Mouse (Mus musculus): ENCODE results near the gene Foxp2.

Foxp2 gene

DNA sequence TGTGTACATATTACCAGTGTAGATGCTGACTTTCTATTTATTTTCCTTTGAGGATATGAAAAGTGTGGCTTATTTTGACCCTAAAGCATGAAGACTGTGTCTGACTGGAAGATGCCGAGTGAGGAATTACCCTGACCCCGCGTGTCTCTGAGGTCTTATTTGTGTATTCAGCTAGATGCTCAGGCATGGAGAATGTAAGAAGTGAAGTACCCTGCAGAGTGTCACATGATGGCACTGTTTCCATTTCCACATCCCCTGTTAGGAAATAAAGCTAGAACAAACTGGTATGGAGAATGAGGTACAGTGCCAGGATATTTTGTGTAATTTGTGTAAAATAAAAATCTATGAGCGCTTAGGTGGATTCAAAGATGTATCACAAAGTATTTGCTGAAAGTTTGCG lies 219.8 kb downstream of the Foxp2 start:
- no peak for DNase-seq

- no peak for DNase-seq
Measured at GRCm38 (mm10) chr6:15121339-15121738, 220.2 kb downstream of the Foxp2 start.

DNA sequence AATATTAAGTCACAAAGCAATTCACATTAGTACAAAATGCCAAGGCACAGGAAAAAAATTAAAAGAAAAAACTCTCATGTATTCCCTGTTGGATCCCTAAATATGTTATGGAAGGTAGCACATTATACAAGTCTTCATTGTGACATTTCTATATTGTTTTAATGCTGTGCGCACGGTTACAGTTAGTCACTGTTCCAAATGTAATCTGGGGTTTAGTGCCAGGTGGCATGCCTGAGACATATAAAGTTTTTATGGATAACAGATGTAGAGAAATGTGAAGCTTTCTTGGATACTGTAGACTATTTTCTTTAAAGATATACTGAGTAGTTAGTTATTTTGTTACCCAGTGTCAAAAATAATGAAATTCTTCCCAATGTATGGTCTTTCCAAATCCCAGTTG lies 229.0 kb downstream of the Foxp2 start:
- no peak for DNase-seq

- no peak for DNase-seq
Measured at GRCm38 (mm10) chr6:15142094-15142493, 240.9 kb downstream of the Foxp2 start.

- DNase-seq = no peak
Measured at GRCm38 (mm10) chr6:15151619-15152018, 250.5 kb downstream of the Foxp2 start.

GRCm38 (mm10) chr6:15163508-15164053 lies 262.4 kb downstream of the Foxp2 start:
- DNase-seq = no peak

DNA sequence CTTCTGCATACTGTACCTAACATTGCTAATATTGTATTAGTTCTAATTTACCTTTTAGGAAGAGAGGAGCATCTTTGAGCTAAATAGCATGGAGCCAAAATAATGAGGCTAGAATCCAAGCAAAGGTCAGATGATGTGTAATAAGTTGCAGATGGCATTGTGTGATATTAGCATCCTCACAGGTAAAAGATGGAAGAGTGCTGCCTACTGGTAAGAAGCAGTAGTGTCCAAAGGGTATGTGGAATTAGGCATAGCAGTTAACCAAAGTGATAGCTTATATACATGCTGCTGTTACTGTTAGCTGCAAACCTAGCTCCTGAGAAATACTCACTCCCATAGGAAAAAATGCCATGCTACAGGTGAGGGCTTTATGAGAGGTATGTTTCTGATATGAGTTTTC lies 275.6 kb downstream of the Foxp2 start:
- no peak for DNase-seq

- no peak for DNase-seq
Measured at GRCm38 (mm10) chr6:15192877-15193276, 291.7 kb downstream of the Foxp2 start.

GRCm38 (mm10) chr6:15242176-15242942 lies 341.2 kb downstream of the Foxp2 start:
- DNase-seq = no peak

DNA sequence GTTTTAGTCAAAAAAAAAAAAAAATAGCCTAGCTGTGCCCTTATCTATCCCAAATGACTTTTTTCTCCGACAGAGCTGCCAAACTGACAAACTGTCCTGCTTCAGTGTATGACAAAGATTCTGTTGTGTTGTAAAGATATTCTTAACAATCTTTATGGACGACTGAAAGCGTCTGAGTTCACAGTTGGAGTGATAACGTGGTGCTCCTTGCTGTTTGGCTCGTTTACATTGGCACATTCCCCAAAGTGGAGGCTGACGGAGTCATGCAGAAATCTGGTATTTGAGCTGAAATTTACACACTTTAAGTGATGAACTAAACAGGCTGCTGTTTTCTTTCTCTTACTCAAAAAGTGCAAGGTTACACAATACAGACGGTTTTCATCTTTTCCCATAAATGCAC lies 356.2 kb downstream of the Foxp2 start:
- DNase-seq = no peak

DNA sequence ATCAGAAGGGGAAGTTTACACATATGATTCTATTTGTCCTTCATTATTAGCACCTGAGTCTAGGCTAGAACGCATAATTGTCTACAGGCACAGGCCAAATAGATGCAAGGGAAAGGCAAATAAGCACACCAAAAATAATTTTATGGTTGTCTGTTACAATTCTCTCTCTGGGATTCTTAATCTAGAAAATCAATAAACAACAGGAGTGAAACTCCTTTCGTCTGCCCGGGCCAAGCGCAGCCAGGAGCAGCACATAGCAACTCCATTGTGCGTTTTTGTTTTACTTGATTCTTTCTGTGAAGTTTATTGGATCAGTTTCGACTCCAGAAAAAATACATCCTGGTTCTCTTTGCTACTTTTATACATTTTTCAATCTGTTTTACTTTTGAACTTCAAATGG lies 356.7 kb downstream of the Foxp2 start:
- DNase-seq = no peak

- no peak for DNase-seq
Measured at GRCm38 (mm10) chr6:15268136-15268535, 367.0 kb downstream of the Foxp2 start.

DNA sequence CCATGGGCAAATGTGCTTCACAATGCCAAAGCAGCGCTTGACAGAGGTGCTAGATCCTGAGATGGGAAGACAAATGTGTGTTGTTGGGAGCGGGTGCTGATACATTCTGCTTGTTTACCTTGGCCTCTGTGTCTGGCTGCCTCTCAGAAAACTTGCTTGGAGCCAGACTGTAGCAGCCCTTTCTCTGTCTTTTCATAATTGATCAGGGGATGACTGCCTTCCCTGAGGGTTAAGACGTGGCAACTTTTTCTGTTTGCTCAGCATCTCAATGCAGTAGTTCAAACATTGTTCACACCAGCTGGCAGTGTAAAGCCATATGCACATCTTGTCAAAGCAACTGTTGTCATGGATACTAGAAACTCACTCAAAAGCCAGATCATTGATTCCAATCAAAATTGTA lies 384.1 kb downstream of the Foxp2 start:
- DNase-seq = no peak

DNA sequence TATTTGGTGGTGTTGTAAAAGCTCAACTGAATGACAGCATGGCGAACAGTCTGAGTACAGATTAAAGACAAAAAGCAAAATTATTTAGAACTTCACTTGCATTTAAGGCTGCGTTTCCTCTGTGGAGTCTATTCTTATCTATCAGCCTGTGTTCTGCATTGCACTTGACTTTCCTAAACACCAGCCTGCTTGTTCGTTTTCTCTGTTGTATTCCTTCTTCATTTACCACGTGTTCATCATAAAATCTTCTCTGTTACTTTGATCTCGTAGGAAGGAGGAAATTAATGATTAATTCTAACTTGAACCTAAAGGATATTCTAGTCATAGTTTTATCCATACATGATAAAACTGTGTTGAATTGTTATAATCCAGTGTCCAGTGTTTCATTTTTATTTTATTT lies 392.9 kb downstream of the Foxp2 start:
- no peak for DNase-seq

- no peak for DNase-seq
Measured at GRCm38 (mm10) chr6:15299279-15299678, 398.1 kb downstream of the Foxp2 start.

- DNase-seq = no peak
Measured at GRCm38 (mm10) chr6:15310671-15311070, 409.5 kb downstream of the Foxp2 start.

- DNase-seq = no peak
Measured at GRCm38 (mm10) chr6:15316948-15317347, 415.8 kb downstream of the Foxp2 start.

DNA sequence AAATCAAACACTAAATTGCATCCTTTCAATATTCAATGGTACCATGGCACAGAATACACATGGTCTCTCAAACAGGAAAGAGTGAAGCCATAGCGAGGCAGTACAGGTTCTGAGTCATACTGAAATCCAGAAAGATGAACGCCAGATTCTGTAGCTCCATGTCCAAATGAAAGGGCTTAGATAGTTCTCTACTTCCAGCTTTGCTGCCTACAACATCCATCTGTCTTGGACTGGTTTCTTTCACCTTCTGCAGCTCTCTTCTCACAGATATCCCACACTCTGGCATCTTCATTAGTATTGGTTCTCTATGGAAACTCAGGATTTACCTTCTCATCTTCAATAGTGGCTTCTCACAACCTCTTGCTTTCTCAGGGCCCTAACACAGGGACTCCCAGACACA lies 417.2 kb downstream of the Foxp2 start:
- no peak for DNase-seq

DNA sequence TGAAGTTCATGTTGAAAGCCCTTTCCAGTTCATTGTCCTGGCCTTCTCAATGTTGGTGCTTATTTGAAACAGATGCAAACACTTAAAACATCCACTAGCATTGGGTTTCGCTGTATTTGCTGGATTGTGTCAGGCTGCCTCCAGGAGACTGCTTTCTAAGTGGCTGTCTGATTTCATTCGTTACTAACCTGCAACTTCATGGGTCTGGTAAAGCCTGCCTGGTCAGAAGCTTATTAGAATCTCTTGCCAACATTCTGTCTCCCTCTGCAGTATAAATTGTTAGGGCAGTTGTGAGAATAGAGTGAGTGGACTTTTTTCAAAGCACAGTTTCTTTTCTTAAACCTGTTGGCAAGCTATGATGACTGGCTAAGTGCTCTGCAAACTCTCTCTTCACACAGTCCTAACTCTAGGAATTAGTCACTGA lies 420.4 kb downstream of the Foxp2 start:
- no peak for DNase-seq

DNA sequence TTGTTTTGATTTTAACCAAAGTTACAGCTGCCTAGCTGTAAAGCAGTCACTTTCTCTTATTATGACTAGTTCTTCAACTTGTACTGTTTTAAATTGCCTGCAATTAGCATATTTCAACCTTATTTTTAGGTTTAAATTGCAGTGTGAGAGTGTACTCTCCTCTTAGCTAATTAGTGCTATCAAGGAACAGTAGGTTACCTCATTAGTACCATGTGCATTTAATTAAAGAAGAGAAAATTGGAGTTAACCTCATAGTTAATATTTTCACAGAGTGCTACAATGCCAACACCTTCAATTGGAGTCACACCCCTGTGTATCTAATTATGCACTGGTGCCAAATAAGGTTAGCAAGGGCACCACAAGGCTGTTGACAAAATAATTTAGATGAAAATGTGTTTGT lies 421.9 kb downstream of the Foxp2 start:
- no peak for DNase-seq

- DNase-seq = no peak
Measured at GRCm38 (mm10) chr6:15347705-15348104, 446.6 kb downstream of the Foxp2 start.

- DNase-seq = no peak
Measured at GRCm38 (mm10) chr6:15355852-15356251, 454.7 kb downstream of the Foxp2 start.

- no peak for DNase-seq
Measured at GRCm38 (mm10) chr6:15370281-15370680, 469.1 kb downstream of the Foxp2 start.

DNA sequence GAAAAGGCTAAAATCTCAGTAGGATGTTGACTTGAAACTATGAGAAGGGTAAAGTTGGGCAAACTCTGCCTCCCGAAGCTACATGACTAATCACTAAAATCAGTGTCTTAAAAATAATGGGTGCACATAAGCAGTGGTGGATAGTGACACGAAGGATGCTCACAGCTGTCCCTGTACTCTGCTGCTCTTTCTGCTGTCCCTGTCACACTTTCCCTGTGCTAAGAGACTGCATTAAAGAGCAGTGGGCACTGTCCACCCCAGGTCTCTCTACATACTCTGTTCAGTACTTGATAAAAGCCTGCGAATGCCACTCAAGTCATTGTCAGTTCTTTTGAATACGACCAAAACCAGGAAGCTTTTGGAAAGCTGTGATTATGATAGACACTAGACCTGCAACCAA lies 469.7 kb downstream of the Foxp2 start:
- DNase-seq = no peak

- DNase-seq = no peak
Measured at GRCm38 (mm10) chr6:15373621-15374020, 472.5 kb downstream of the Foxp2 start.

Measured in thymus, postnatal 25 days (tissue).